In genomic region chr6:117844597-117844996, GRCm38 (mm10) we compare ENCODE assay signal across 18 mouse cellular contexts.
"Had no signal": no experiment of that assay in that cellular context is flagged by ENCODE, and none has a peak within 500 bp of the region (broad histone marks: within the 10 kb centered on the region; RNA-seq: fewer than 3 reads in every experiment).

No protein-coding gene starts in this region.

- ATAC-seq: inflammation-experienced regulatory T-cells, adult 6 months; intestine, postnatal 0 days had no signal

- H3K27me3 ChIP-seq: limb, embryonic 15.5 days; lung, embryonic 15.5 days; neural tube, embryonic 15.5 days had no signal

- H3K4me3 ChIP-seq: limb, embryonic 15.5 days; lung, embryonic 15.5 days; myocyte; neural tube, embryonic 15.5 days had no signal

- H3K27ac ChIP-seq: kidney, postnatal 0 days; limb, embryonic 15.5 days; lung, embryonic 15.5 days; macrophage; neural tube, embryonic 15.5 days had no signal

- DNase-seq: kidney, adult 8-10 months; kidney, postnatal 36 days; layer of hippocampus, adult 9-11 months; layer of hippocampus, postnatal 36 days; lung, postnatal 14 days; midbrain, embryonic 14.5 days; right cerebral cortex, postnatal 4 days; spleen, adult 18-20 months; thymus, adult 18-20 months; thymus, postnatal 14 days had no signal

- H3K4me2 ChIP-seq: limb, embryonic 15.5 days; lung, embryonic 15.5 days; neural tube, embryonic 15.5 days had no signal

- H3K9ac ChIP-seq: limb, embryonic 15.5 days; lung, embryonic 15.5 days; neural tube, embryonic 15.5 days had no signal

- H3K9me3 ChIP-seq: limb, embryonic 15.5 days; lung, embryonic 15.5 days; neural tube, embryonic 15.5 days had no signal
